Mouse (Mus musculus): ENCODE measurements at regions not wholly inside any gene's neighbourhood (a gene's known extent, or its start where the extent isn't known, plus 50 kb on each side); places are given as distances from the start of the nearest gene placed in this dataset.

DNA sequence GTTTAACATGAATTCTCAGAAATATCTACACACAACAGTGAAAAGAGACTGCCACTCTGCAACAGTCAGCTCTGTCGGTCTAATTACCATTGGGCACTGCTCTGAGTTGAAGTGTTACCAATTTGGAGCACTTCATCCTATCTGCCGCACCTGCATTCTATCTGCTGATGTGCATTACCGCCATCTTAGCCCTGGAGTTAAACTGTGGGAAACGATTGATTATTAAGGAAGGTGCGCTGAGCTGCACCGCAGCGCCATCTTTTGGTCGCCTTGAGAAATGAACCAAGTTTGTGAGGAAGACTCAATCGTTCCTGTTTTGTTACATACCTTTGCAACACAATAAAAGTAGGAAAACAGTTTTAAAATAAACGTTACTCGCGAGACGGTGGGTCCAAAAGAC is 110.5 kb downstream of the Rergl start:
- no peak for DNase-seq (ENCODE audit: extremely low read depth, insufficient read length, low spot score)

DNA sequence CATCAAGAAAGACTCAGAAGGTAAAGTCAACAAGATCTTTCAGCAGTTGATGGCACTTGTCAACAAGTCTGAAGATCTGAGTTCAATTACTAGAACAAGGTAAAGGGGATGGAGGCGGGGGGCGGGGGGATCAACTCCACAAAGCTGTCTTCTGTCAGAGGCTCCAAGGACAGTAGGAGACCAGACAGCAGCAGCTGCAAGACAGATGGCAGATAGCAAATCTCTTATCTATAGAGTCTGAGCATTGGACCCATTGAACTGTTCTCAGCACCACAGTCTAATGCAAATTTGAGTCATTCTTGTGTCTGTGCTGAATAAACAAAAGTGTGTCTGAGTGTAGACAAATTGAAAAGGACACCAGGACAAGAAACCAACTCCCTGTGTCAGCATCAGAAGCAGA is 150.8 kb downstream of the Rergl start:
- no peak for DNase-seq (ENCODE audit: extremely low read depth, insufficient read length, low spot score)

DNA sequence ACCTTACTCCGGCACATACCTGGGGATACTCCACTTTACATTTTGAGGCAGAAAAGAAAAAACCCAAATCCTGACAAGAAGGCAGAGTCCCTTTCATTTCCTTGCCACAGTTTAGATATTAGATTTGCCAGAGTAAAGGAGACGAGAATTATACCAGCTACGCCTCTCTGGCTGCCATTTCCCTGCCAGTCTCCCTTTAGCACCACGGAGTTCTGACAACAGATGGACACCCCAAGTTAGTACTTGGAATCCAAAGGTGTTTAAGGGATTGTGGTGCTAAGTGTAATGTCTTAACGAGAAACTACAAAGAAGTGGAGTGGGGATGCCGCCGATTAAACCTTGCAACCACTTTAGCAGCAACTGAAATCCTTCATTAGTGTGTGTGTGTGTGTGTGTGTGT is 176.6 kb downstream of the Rergl start:
- no peak for DNase-seq (ENCODE audit: extremely low read depth, insufficient read length, low spot score)

DNA sequence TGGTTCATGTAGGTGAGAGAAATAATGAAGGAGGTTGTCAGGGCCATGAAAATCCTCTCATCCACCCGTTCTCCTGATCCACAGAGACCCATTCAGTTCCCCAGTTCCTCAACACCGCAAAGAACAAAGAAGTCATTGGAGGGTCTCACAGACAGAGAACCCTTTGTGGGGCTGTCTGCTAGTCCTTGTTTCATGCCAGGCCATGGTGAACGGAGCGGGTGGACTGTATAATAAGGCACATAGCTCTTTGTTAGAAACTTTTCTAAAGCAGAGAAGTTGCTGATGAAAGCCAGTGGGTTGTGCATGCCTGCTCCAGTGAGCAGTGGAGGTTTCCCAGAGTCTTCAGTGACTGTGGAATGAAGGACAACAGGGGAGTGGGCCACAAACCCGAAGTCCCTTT is 194.1 kb downstream of the Rergl start:
- no peak for DNase-seq (ENCODE audit: extremely low read depth, insufficient read length, low spot score)

DNA sequence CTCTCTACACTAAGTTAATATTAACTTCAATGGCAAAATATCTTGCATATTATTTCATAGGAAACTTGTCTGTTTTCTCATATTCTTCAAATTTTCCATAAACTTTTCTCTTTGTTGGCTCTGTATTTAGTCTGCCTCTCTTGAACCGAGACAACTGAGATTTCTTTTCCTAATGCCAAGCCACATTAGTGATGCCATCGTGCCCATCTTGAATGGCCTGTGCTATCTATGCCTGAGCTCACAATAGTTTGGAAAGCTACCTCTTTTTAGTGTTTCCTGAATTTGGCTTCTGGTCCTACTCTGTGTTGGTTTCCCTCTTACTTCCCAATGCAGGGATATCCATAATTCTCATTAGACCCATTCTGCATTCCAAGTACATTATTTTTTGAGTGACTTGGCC is 197.5 kb downstream of the Rergl start:
- DNase-seq (ENCODE audit: extremely low read depth, insufficient read length, low spot score) = no peak

DNA sequence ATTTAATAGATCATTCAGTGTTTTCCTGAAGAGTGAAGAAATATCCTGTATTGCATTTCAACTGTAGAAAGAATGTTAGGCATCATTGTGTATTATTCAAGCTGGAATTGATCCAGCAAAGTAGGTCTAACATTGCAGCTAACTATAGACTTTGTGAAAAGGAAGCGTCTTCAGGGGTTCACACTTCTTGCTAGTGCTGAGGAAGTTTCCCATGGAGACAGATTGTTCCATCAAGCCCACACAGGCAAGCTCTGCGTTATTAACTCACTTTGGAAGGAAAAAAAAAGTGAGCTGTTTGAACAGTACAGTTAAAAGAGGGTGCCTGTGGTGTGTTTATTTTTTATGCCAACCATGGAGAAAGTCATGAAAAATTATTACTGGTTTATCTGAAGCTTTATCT is 206.1 kb downstream of the Rergl start:
- DNase-seq (ENCODE audit: extremely low read depth, insufficient read length, low spot score) = no peak

DNA sequence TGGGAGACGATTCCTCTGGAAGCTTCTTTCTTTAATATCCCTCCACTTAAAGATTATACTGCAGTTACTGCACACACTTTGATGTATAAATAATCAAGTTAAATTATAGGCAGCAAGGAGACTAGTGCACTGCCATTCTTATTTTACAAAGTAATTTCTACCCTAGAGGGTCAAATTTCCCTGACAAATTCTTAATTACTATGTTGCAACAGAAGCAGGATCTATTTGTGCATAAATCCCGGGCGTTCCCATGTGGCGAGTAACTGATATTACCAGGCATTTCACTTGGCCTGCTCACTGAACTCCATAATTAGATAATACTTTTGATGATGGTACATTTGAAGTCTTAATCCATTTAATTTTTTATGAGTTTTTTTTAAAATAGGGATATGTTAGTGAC is 222.7 kb downstream of the Rergl start:
- DNase-seq (ENCODE audit: extremely low read depth, insufficient read length, low spot score) = no peak

DNA sequence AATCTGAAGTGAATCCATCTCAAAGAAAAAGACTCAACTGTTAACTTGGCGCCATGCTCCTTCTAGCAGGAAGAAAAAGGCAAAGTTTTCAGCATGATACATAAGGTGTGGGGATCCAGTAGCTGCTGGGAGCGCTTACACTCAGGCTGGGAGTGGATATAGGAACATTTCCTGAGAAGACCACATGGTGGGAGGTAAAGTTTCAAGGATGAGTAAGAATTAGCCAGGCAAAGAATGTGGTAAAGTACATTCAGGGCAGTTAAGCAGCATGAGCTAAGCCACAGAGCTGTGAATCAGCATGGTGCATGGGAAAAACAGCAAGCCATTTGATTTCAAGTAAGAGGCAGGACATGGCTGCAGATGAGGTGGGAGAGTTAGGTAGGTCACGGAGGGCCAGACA is 226.3 kb downstream of the Rergl start:
- peak; percentile 17 for DNase-seq (ENCODE audit: extremely low read depth, insufficient read length, low spot score)

DNA sequence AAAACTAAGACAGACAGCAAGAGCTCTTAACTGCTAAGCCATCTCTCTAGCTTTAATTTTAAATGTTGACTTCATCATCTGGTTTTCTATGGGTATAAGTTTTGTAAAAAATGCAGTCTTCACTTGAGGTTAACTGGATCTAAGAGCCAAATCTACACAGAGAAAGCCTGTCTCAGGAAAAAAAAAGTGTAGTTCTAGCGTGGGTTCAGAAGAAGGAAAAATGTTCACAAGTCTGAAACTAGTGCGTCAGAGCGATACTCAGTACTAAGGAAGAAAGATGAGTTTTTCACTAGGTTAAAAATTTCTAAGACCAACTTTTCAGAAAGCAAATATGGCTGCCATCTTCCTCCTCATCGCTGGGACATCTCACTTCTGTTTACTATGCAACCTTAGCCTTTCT is 248.1 kb downstream of the Rergl start:
- no peak for DNase-seq (ENCODE audit: extremely low read depth, insufficient read length, low spot score)

DNA sequence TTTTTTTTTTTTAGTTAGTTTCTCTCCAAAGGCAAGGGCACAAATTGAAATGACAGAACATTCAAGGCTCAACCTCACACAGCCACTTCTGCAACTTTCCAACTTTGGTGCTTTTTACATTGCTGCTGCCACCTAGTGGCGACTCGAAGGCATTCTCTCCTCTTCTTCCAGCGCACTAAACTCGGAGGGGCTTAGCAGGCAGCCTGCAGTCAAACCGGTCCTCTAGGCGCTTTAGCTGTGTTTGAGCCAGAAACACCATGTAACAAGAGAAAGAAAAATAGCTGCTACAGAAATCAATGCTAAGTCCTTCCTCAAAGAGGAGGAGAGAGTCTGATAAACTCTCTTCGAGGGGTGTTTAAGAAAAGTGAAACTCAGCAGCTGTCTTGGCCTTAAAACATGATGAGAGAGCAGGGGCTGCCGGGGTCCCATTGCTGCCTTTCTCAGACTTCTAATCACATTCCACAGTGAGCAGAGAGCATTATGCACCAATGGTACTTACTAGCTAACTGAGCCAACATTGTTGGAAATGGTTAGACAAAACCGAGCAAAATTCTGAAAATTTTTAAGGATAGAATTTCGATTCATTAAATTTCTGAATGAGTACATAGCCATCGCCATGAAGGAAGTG is 252.7 kb downstream of the Rergl start:
- peak; percentile 9 for DNase-seq (ENCODE audit: extremely low read depth, insufficient read length, low spot score)

DNA sequence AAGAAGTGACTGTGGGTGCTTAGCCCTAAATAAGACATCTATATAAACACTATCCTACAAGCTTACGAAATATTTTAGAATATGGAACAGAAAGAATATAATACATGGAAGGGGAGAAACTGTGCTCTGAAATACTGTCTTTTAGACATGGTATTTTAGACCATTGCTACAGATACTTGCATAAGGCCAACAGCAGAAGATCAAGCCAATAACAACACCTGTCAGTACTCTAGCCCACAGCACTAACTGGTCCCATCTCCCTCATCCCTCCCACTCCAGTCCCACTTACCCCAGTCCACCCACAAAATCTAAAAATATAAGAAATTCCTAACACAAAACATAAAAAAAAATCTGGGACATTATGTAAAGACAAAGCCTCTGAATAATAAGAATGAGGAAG is 275.6 kb downstream of the Rergl start:
- no peak for DNase-seq (ENCODE audit: extremely low read depth, insufficient read length, low spot score)

DNA sequence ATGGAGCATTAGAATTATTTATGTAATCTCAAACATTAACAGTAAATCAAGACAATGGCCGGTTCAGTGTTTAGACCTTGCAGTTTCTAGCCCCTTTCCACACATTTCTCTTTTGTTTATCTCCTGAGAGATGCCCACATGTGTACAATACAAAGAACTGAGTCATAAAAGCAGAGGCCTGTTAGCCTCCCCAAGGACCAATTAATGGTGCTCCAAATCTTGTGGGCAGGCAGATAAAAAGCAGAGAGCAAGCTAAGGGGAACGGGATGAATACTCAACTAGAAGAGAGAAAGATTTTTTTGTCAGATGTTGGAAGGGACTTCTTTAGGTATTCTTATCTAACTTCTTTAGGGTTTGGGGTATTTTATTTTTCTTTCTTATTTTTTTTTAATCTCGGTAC is 287.3 kb downstream of the Rergl start:
- no peak for DNase-seq (ENCODE audit: extremely low read depth, insufficient read length, low spot score)

DNA sequence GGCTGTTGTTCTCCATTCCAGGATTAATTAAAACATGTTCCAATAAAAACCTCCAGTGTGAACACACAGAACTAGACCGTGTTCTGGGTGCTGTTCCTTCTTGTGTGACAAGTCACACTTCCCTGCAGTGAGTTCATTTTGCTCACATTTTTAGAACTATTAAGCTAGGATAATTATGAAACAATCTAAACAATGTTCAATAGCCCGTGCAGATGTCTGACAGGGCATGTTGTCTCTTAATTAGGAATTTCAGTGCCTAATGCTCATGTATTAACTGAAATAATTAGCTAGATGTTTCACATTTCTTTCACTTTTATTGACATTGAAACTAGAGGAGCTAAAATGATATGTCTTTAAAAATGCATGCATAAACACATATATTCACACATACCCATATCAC is 291.5 kb downstream of the Rergl start:
- DNase-seq (ENCODE audit: extremely low read depth, insufficient read length, low spot score) = no peak

DNA sequence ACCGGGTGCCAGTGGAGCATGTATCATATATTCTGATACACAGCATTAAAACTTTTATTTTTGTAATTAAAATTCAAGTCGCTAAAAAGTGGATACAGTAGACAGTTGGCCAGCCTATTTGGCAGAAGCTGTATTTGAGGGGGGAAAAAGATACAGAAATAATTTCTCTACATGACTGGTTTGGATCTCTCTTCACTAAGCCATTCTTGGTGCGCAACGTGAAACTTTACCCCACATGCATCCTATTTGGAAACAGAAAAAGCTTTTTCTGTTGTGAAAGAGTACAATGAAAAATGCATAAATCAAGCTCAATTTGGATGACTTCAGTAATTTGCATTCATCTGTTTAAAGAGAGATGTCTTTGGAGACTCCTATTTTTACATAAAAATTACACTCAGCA is 303.2 kb downstream of the Rergl start:
- no peak for DNase-seq (ENCODE audit: extremely low read depth, insufficient read length, low spot score)

DNA sequence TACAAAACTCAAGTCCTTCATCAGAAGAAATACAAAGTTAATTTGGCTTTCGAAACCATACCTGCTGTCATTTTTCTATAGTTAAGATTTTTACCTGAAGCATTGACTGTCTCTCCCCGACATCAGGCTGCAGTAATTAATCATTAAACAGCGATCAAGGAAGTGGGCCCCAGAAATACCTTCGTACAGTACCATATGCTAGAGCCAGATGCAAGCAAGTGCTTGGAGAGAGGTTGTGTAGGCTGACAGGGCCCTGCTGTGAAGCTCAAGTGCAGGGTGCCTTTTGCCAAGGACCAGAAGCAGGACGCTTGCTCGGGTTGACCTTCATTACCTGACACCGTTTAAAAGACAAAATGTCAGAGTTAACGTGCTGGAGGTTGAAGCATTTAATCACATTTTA is 315.3 kb downstream of the Rergl start:
- DNase-seq (ENCODE audit: extremely low read depth, insufficient read length, low spot score) = no peak

DNA sequence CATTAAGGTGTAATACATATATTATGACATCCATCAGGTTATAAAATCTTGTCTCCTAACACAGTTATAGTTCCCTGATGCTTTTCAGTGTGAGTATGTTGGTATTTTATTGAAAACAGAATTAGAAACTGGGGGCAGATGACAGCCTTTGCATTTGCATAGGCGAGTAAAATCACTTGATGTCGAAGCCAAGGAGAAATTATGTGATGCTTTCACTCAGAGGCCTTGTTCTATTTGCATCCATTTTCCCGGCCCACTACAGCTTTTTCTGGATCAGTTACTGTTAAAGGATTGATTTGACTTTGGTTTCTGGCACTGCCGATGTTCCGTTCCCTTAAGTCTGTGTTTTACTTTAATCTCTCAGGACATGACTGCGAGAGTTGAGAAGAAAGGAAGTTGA is 341.4 kb downstream of the Rergl start:
- no peak for DNase-seq (ENCODE audit: extremely low read depth, insufficient read length, low spot score)

DNA sequence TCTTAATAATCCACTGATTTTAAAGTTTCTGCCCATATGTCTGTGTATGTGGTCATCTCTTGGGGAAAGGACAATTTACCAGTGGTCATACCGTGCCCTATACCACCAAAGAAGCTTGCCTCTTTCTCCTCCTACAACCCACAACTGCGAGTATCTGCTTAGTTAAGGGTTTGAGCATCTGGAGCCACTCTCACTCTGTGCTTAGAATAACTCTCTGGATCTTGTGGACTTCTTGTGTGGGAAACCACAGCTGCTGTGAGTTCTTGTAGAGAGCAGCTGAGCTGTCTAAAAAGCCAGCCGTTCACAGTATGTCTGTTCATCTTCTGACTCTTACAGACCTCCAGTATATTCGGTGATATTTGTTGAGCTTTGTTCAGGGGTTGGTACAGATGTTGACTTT is 342.0 kb downstream of the Rergl start:
- no peak for DNase-seq (ENCODE audit: extremely low read depth, insufficient read length, low spot score)

DNA sequence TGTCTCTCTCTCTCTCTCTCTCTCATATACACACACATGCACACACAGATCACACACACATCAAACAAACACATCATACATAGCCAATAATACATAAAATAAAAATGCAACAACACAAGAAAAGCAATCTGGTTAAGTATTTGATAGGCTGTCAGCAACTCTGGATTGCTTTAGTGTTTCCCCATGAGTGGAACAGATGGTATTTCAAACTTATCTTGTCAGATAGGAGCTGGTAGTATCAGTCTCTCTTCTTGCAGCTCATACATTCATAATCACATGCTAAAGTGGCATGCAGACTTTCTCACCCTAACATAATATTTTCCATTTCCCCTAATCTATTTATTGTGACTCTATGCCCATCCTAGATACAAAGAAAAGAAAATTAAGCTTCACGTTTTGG is 347.0 kb downstream of the Rergl start:
- no peak for DNase-seq (ENCODE audit: extremely low read depth, insufficient read length, low spot score)

DNA sequence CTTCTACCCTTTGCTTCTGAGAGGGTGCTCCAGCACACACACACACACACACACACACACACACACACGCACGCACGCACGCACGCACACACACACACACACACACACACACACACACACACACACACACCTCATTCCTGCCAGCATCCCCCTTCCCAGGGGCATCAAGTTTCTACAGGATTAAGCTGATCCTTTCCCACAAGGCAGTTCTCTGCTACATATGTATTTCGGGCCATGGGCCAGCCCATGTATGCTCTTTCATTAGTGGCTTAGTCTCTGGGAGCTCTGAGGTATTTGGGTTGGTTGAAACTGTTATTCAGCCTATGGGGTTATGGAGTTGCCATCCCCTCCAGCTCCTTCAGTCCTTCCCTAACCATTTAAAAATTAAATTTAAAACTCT is 366.1 kb downstream of the Rergl start:
- DNase-seq (ENCODE audit: extremely low read depth, insufficient read length, low spot score) = no peak

DNA sequence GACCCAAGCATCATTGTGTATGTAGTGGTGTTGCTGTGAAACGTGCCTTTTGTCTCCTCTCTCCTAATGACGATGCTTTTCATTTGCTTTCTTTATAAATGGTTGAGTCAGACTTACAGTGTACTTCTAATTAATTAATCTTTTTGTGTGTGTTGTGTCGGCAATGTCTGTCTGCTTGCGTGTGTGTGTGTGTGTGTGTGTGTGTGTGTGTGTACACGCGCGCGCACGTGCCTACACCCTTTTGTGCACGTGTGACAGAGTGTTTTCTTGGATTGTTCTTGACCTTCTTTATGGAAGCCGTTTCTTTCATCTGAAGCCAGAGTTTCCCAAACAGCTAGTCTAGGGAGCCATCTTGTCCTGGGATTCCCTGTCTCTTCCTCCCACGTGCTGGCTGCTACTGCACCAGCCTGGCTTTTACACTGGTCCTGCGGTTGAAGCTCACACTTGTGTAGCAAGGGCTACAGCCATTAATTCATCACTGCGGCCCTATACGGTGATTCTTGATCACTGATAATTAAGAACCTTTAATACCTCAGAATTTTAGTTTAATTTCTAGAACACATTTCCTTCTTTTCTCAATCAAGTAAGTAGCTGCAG is 369.6 kb downstream of the Rergl start:
- DNase-seq (ENCODE audit: extremely low read depth, insufficient read length, low spot score) = no peak

DNA sequence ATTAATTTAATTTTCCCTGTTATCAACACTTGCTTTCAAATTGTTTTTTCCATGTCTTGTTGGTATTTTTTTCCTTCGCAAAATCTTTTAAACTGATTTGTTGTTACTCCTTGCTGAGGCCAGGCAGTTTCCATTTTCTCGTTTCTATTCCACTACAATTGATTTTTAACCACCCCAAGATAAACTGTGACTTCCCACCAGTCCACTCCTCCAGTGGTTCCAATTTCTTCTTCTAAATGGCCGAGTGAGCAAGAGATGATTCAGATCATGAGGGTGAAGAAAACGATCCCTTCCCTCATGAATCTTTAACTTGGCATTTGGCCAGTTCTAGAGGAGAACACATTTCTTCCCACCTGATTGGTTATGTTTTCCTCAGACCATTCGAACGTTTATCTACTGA is 393.5 kb downstream of the Rergl start:
- DNase-seq (ENCODE audit: extremely low read depth, insufficient read length, low spot score) = no peak

DNA sequence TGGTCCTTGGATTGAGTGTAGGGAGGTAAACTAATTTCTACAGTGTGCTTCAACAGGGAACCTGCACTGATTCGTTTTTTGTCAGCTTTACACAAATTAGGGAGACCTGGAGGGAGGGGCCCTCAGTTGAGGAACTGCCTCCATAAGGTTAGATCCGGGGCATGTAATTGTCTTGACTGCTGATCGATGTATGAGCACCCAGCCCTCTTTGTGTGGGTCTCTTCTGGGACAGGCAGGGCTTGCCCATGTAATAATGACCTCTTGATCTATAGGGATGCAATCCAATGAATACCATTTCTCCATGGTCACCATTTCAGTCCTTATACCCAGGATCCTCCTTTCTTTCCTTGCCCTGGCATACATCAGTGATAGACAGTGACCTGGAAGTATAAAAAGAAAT is 398.4 kb downstream of the Rergl start:
- DNase-seq (ENCODE audit: extremely low read depth, insufficient read length, low spot score) = no peak

DNA sequence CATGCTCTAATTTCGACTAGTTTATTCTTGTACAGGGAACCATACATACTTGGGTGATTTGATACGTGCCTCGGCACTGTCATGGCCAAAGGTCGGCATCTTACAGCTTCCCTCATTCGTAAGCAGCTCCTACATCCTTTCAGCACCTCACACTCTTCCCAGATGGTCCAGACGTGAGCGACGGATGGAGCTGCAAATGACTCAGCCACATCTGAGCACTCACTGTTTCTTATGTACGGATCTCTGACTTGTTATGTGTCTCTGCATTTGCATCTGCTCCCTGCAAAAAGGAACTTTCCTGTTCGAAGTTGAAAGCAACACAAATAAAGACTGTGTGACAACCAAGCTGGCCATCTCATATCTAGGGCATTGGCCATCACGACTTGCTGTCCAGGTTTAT is 402.5 kb downstream of the Rergl start:
- DNase-seq (ENCODE audit: extremely low read depth, insufficient read length, low spot score) = no peak
